ENCODE assay signal across 24 mouse cellular contexts in genomic region chr16:91586244-91586643, GRCm38 (mm10).
"Had no signal": no experiment of that assay in that cellular context is flagged by ENCODE, and none has a peak within 500 bp of the region (broad histone marks: within the 10 kb centered on the region; RNA-seq: fewer than 3 reads in every experiment).

No protein-coding gene starts in this region.

- DNase-seq: heart, postnatal 10 days; heart, postnatal 14 days; heart, postnatal 36 days; heart, postnatal 4 days; kidney, adult 18-20 months; kidney, adult 8-10 months; kidney, postnatal 10 days; kidney, postnatal 25 days; kidney, postnatal 4 days; layer of hippocampus, adult 9-11 months; layer of hippocampus, postnatal 36 days had no signal

- H3K4me1 ChIP-seq: heart, embryonic 13.5 days; heart, embryonic 15.5 days; hindbrain, embryonic 10.5 days; hindbrain, embryonic 15.5 days had no signal

- H3K27me3 ChIP-seq: heart, embryonic 12.5 days; heart, embryonic 13.5 days; heart, embryonic 15.5 days; hindbrain, embryonic 12.5 days; hindbrain, embryonic 13.5 days; hindbrain, embryonic 15.5 days; intestine, embryonic 15.5 days; kidney, embryonic 15.5 days had no signal

- H3K36me3 ChIP-seq: intestine, embryonic 15.5 days had no signal

- H3K27ac ChIP-seq: heart, embryonic 13.5 days; heart, embryonic 15.5 days; hindbrain, embryonic 10.5 days; hindbrain, embryonic 12.5 days; hindbrain, embryonic 13.5 days; hindbrain, embryonic 14.5 days; hindbrain, embryonic 15.5 days; hindbrain, postnatal 0 days; intestine, embryonic 15.5 days; layer of hippocampus, adult 2 months; left cerebral cortex, adult 2 months had no signal

- H3K4me3 ChIP-seq: heart, embryonic 12.5 days; heart, embryonic 13.5 days; heart, embryonic 15.5 days; hindbrain, embryonic 10.5 days; hindbrain, embryonic 12.5 days; hindbrain, embryonic 13.5 days; hindbrain, embryonic 15.5 days; intestine, embryonic 15.5 days; kidney, embryonic 15.5 days; layer of hippocampus, adult 2 months; left cerebral cortex, adult 2 months had no signal
